Mouse (Mus musculus) heart, embryonic 14.5 days (tissue): ENCODE measurements at regions not wholly inside any gene's neighbourhood (a gene's known extent, or its start where the extent isn't known, plus 50 kb on each side); places are given as distances from the start of the nearest gene placed in this dataset.

Experiments
- ATAC-seq: fragments of 200-750 bp; cut with Nextera tagmentation; 2 replicates; pipeline ENCODE4 v1.8.0; 2017; ENCODE audit warnings: low read depth, moderate TSS enrichment; ENCODE audit not compliant: insufficient number of reproducible peaks, insufficient read depth, low FRiP score
- H3K27ac ChIP-seq, 2 experiments: fragments of 200-500 bp in 1 of 2; fragments of 300-500 bp in 1 of 2; sonication (generic) in 1 of 2; replicated peaks in 1 of 2; 2 replicates each; pipeline ENCODE4 v1.5.1; 2012 to 2014; ENCODE audit warnings: low read depth in 2 of 2, low read length in 2 of 2, control low read depth in 1 of 2, mild to moderate bottlenecking in 1 of 2, mixed read lengths in 1 of 2; ENCODE audit not compliant: control insufficient read depth in 1 of 2, insufficient read depth in 1 of 2
- H3K27me3 ChIP-seq: fragments of 300-500 bp; sonication (generic); 2 replicates; pipeline ENCODE4 v1.6.1; 2014; ENCODE audit warnings: mild to moderate bottlenecking, low read length, control low read depth; ENCODE audit not compliant: control insufficient read depth, insufficient read depth
- H3K36me3 ChIP-seq: fragments of 300-500 bp; sonication (generic); 2 replicates; pipeline ENCODE4 v1.6.1; 2014; ENCODE audit warnings: mild to moderate bottlenecking, control low read depth, low read length, mixed read lengths; ENCODE audit not compliant: control insufficient read depth, insufficient read depth
- H3K4me1 ChIP-seq, 2 experiments: fragments of 200-500 bp in 1 of 2; fragments of 300-500 bp in 1 of 2; sonication (generic) in 1 of 2; 2 replicates each; pipeline ENCODE4 v1.6.1; 2012 to 2014; ENCODE audit warnings: low read length in 2 of 2, control low read depth in 1 of 2, mixed read lengths in 1 of 2; ENCODE audit not compliant: control insufficient read depth in 2 of 2, insufficient read depth in 2 of 2
- H3K4me2 ChIP-seq: fragments of 300-500 bp; sonication (generic); 2 replicates; pipeline ENCODE4 v1.6.1; 2014; ENCODE audit warnings: mild to moderate bottlenecking, low read length
- H3K4me3 ChIP-seq, 2 experiments: fragments of 200-500 bp in 1 of 2; fragments of 300-500 bp in 1 of 2; sonication (generic) in 1 of 2; 2 replicates each; pipeline ENCODE4 v1.5.1; 2012 to 2014; ENCODE audit warnings: low read length in 2 of 2, mild to moderate bottlenecking in 2 of 2, control low read depth in 1 of 2, low read depth in 1 of 2, moderate library complexity in 1 of 2; ENCODE audit not compliant: control insufficient read depth in 1 of 2, insufficient read depth in 1 of 2
- H3K9ac ChIP-seq: fragments of 300-500 bp; sonication (generic); 2 replicates; pipeline ENCODE4 v1.6.1; 2014; ENCODE audit warnings: mild to moderate bottlenecking, low read length
- H3K9me3 ChIP-seq: fragments of 300-500 bp; sonication (generic); 2 replicates; pipeline ENCODE4 v1.6.1; 2016; ENCODE audit warnings: low read length, control low read depth; ENCODE audit not compliant: control insufficient read depth
- WGBS: fragments of 180-500 bp; shearing (Covaris S2); extraction: QIAGEN DNeasy Blood & Tissue Kit; methylation state at CpG from one replicate; pipeline ENCODE4 v1.1.7; 2014; 5-methylcytosine and 5-hydroxymethylcytosine counted together

DNA sequence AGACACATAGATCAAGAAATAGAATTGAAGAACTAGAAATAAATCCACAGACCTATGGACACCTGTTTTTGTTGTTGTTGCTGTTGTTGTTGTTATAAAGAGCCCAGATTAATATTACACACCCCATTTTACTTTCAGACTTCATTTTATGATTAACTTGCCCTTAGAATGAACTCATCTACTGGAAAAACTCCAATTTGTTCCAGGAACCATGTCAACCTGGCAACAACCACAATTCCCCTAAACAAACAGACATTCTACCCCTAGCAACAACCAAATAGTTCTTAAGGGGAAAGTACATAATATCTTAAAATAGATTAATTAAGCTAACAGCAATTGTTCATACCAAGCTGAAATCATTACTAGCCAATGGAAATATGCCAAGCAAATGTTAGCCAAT is 646.1 kb downstream of the Gm9195 start:
- Histone ChIP-seq H3K4me3 (no peak overlapping the region), H3K27ac (no peak overlapping the region), H3K27me3 (no peaks in the 10 kb centered on the region), H3K9me3 (no peaks in the 10 kb centered on the region), H3K36me3 (no peaks in the 10 kb centered on the region), H3K9ac (no peak overlapping the region), H3K4me1 (no peaks in the 10 kb centered on the region), H3K4me2 (no peak overlapping the region)
- no peak for ATAC-seq

DNA sequence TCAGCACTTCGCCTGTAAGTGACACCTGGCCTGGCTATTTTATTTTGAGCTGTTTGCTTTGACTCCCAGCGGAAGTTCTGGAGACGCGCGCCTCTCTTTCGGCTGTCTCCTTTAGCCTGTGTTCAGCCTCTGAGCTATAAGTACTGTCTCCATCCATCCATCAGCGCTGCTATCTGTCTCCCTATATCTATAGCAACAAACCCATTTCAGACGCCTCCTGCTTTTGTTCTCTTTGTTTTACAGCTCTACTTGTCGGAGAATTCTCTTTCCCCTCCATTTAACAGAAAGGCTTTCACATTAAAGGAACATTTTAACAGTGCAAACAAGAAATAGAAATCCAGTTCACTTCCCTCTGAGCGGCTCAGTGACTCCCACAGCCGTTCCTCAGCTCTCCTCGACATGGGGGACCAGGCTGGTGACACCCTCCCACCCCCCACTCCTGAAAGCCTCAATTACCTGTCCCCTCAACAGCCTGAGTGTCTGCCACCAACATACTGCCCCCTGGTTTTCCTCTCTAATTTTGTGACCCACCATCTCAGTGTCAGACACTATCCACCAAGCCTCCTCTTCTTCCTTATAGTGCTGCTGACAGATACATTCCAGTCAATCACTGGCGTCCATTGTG is 682.7 kb downstream of the Gm9195 start:
- H3K4me3 ChIP-seq: no peak overlapping the region

DNA sequence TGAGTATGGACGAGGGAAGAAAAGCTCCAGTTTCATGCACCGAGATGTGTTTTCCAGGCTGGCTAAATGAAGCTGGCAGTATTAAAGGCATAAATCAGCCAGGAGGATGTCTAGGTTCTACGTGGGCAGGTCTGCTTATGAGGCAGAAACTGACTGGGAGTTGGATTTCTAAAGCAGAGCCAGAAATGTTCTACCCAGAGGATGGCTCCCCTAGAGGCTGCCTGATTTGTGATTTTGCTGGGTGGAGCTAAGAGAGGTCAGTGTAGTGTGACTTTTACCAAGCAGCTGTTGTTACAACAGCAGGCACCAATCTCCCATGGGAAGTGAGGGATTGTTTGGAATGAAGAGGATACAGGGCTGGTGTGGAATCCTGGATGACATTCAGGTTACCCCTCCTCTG is 686.0 kb downstream of the Gm9195 start:
- WGBS: 83% methylated on average over 3 of the region's 3 CpGs
- no peak overlapping the region for H3K4me2 ChIP-seq
- no peak for ATAC-seq
- no peaks in the 10 kb centered on the region for H3K36me3 ChIP-seq
- no peaks in the 10 kb centered on the region for H3K4me1 ChIP-seq
- no peak overlapping the region for H3K9ac ChIP-seq
- 0 out of 2 replicates have a peak, but pooled peaks cover 3% of the 10 kb centered on the region for H3K9me3 ChIP-seq
- H3K27me3 ChIP-seq: no peaks in the 10 kb centered on the region
- H3K4me3 ChIP-seq: no peak overlapping the region
- no peak overlapping the region for H3K27ac ChIP-seq

More for the DNA sequence above, 682.7 kb downstream of the Gm9195 start:
- Histone ChIP-seq H3K9ac (no peak overlapping the region), H3K9me3 (no peaks in the 10 kb centered on the region), H3K27me3 (no peaks in the 10 kb centered on the region), H3K4me2 (no peak overlapping the region), H3K27ac (no peak overlapping the region), H3K36me3 (no peaks in the 10 kb centered on the region), H3K4me1 (no peaks in the 10 kb centered on the region)
- no peak for ATAC-seq
- 50% methylated on average over 13 of the region's 13 CpGs for WGBS

- no peaks in the 10 kb centered on the region; a peak in 1 of 4 replicates for H3K4me1 ChIP-seq
- H3K9me3 ChIP-seq: 0 out of 2 replicates have a peak, but pooled peaks cover 3% of the 10 kb centered on the region
- no peaks in the 10 kb centered on the region for H3K27me3 ChIP-seq
- H3K4me2 ChIP-seq: no peak overlapping the region
- H3K27ac ChIP-seq: no peak overlapping the region
- H3K4me3 ChIP-seq: no peak overlapping the region
- WGBS: 48% methylated on average over 4 of the region's 4 CpGs
- H3K36me3 ChIP-seq: no peaks in the 10 kb centered on the region
- ATAC-seq: no peak
- no peak overlapping the region for H3K9ac ChIP-seq
Observed at GRCm38 (mm10) chr14:71799861-71800260, 691.8 kb downstream of the Gm9195 start.

DNA sequence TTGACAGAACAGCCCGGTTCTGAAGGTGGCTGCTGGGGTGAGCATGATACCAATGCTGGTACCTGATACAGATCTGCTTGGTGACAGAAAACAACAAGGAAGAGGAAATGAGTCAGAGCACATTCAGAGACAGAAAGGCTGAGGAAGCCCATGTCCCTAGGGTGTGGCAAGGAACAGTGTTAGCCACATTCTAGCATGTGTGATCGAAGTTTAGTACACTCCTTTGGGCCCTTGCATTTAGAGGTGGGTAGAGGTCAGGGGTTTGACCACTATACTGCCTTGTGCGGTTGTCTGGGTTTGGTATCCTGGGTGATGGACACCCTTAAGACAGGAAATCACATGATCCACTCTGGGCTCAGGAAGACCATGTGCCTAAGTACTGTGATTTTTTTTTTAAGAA is 695.9 kb downstream of the Gm9195 start:
- Histone ChIP-seq H3K4me2 (no peak overlapping the region), H3K9me3 (0 out of 2 replicates have a peak, but pooled peaks cover 1% of the 10 kb centered on the region), H3K4me3 (no peak overlapping the region), H3K9ac (no peak overlapping the region), H3K27me3 (no peaks in the 10 kb centered on the region), H3K36me3 (no peaks in the 10 kb centered on the region), H3K27ac (no peak overlapping the region), H3K4me1 (no peaks in the 10 kb centered on the region; a peak in 1 of 4 replicates)
- 53% methylated on average over 3 of the region's 3 CpGs for WGBS
- ATAC-seq: no peak

DNA sequence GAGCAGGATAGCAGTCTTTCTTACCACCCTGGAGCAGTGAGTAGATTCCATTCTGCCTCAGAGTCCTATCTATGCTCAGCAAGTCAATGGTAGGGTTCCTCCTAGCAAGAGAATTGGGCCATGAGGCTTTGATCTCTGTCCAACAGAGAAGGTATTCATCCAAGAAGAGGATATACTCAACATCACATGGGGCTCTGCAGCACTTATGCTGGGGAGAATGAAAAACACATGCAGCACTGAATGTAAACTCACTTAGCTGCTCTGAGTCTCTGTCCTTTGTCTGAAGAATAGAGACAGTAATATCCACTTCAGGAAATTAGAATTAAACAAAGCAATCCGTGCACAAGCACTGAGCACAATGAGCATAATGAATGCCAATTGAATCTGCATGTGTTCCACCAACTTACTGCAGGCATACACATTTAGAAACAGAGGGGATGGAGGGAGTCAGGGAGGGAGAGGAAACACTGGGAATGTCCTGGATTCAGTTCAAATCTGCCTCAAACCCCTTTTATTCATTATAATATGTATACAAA is 714.6 kb downstream of the Gm9195 start:
- H3K9ac ChIP-seq: no peak overlapping the region
- H3K4me1 ChIP-seq: no peaks in the 10 kb centered on the region
- H3K36me3 ChIP-seq: no peaks in the 10 kb centered on the region
- no peaks in the 10 kb centered on the region for H3K27me3 ChIP-seq
- H3K4me2 ChIP-seq: no peak overlapping the region
- H3K4me3 ChIP-seq: no peak overlapping the region
- no peaks in the 10 kb centered on the region for H3K9me3 ChIP-seq
- H3K27ac ChIP-seq: no peak overlapping the region
- WGBS: 54% methylated on average over 1 of the region's 1 CpGs
- ATAC-seq: no peak

- Histone ChIP-seq H3K27me3 (no peaks in the 10 kb centered on the region), H3K4me1 (no peaks in the 10 kb centered on the region)
- ATAC-seq: no peak
Observed at GRCm38 (mm10) chr14:71766856-71767255, 724.8 kb downstream of the Gm9195 start.

DNA sequence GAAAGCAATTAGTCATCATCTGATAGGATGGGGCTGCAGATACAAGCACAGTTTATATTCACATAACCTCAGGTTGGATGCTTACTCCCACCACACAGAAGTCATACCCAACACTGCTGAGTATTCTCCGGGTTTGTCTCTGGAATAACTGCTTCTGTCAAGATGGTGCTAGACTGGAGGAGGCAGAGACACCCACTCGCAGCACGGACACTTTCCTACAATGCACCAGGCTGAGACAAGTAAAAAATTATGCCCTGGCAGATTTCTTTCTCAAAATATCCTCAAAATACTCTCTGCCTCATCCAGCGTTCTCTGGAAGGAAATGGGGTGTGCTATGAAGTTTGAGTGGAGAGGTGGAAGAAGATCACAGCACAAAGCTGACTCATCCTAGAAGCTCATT is 763.1 kb downstream of the Gm9195 start:
- Histone ChIP-seq H3K4me1 (peaks cover 0 to 2% of the 10 kb centered on the region in 2 experiments; a peak in 1 of 4 replicates), H3K4me3 (no peak overlapping the region), H3K9me3 (no peaks in the 10 kb centered on the region), H3K9ac (no peak overlapping the region), H3K36me3 (no peaks in the 10 kb centered on the region), H3K4me2 (no peak overlapping the region), H3K27me3 (no peaks in the 10 kb centered on the region), H3K27ac (no peak overlapping the region)
- ATAC-seq: no peak
- WGBS: 77% methylated on average over 4 of the region's 4 CpGs

More at GRCm38 (mm10) chr14:71766856-71767255, 724.8 kb downstream of the Gm9195 start:
- H3K36me3 ChIP-seq: no peaks in the 10 kb centered on the region
- H3K4me2 ChIP-seq: no peak overlapping the region
- 72% methylated on average over 1 of the region's 1 CpGs for WGBS
- H3K9me3 ChIP-seq: no peaks in the 10 kb centered on the region
- no peak overlapping the region for H3K27ac ChIP-seq
- no peak overlapping the region for H3K9ac ChIP-seq
- H3K4me3 ChIP-seq: no peak overlapping the region
